24 mouse cellular contexts compared by ENCODE assay signal in genomic region chr9:28319021-28319755, GRCm38 (mm10).
DNase-seq lines count a peak whose midpoint lies in the region; ATAC-seq lines count a peak whose summit lies in the region.
"Had no signal": no experiment of that assay in that cellular context is flagged by ENCODE, and none has a peak within 500 bp of the region (broad histone marks: within the 10 kb centered on the region; RNA-seq: fewer than 3 reads in every experiment).

No protein-coding gene starts in this region.

- DNase-seq in frontal cortex, postnatal 14 days (ENCODE audit: low spot score in 2 of 2): no peak
- peak; percentile 56 for DNase-seq in adrenal gland, postnatal 14 days
- peak; percentile 54 for DNase-seq in brain, adult 2 months (ENCODE audit: low read depth, low spot score)
- no peak for DNase-seq in spleen, adult 18-20 months
- DNase-seq in midbrain, embryonic 10.5 days (ENCODE audit: low spot score): no peak
- DNase-seq: cerebellum, adult 11-12 months; cerebellum, adult 8-10 months; cerebellum, postnatal 10 days; cerebellum, postnatal 36 days; embryo, embryonic 11 days; gastrocnemius, adult 2 months; gastrocnemius, postnatal 14 days; heart, adult 11 months; kidney, adult 11 months had no signal

- H3K4me3 ChIP-seq in midbrain, embryonic 10.5 days: no peak overlapping the region
- H3K4me3 ChIP-seq: embryonic facial prominence, embryonic 10.5 days; embryonic facial prominence, embryonic 13.5 days; erythroblast, embryonic 14.5 days; forebrain, embryonic 12.5 days; forebrain, embryonic 15.5 days; gastrocnemius, adult 2 months; hindbrain, embryonic 12.5 days; hindbrain, embryonic 15.5 days; intestine, embryonic 15.5 days had no signal

- no peaks in the 10 kb centered on the region for H3K36me3 ChIP-seq in midbrain, embryonic 10.5 days
- H3K36me3 ChIP-seq: embryonic facial prominence, embryonic 10.5 days; embryonic facial prominence, embryonic 13.5 days; forebrain, embryonic 12.5 days; forebrain, embryonic 15.5 days; hindbrain, embryonic 12.5 days; hindbrain, embryonic 15.5 days; intestine, embryonic 15.5 days had no signal

- no peaks in the 10 kb centered on the region for H3K27me3 ChIP-seq in midbrain, embryonic 10.5 days (ENCODE audit: low read depth, poor library complexity, severe bottlenecking)
- H3K27me3 ChIP-seq: embryonic facial prominence, embryonic 13.5 days; forebrain, embryonic 12.5 days; forebrain, embryonic 15.5 days; hindbrain, embryonic 12.5 days; hindbrain, embryonic 15.5 days; intestine, embryonic 15.5 days had no signal

- no peak overlapping the region for H3K27ac ChIP-seq in midbrain, embryonic 10.5 days (replicated peaks)
- H3K27ac ChIP-seq: embryonic facial prominence, embryonic 10.5 days; embryonic facial prominence, embryonic 13.5 days; forebrain, embryonic 12.5 days; forebrain, embryonic 15.5 days; gastrocnemius, adult 2 months; hindbrain, embryonic 12.5 days; hindbrain, embryonic 15.5 days; intestine, embryonic 15.5 days had no signal

- no peaks in the 10 kb centered on the region for H3K4me1 ChIP-seq in midbrain, embryonic 10.5 days
- H3K4me1 ChIP-seq: embryonic facial prominence, embryonic 10.5 days; embryonic facial prominence, embryonic 13.5 days; forebrain, embryonic 15.5 days; hindbrain, embryonic 15.5 days; intestine, embryonic 15.5 days had no signal

- peak; percentile 90 for ATAC-seq in frontal cortex, adult (ENCODE audit: low TSS enrichment)
- ATAC-seq: CD4-positive, CD25-positive, alpha-beta regulatory T cell, adult 4 months; forebrain, embryonic 15.5 days had no signal

- no peaks in the 10 kb centered on the region for H3K9me3 ChIP-seq in midbrain, embryonic 10.5 days (replicated peaks)
- H3K9me3 ChIP-seq: embryonic facial prominence, embryonic 10.5 days; embryonic facial prominence, embryonic 13.5 days; forebrain, embryonic 12.5 days; forebrain, embryonic 15.5 days; hindbrain, embryonic 12.5 days; hindbrain, embryonic 15.5 days; intestine, embryonic 15.5 days had no signal

- 86% methylated on average over 4 of the region's 4 CpGs for WGBS in midbrain, embryonic 10.5 days

Comparison
In these comparisons a context has a peak if more than half of its experiments do, and no peak if none do; other contexts are left out.
1. DNase-seq: peak in adrenal gland, postnatal 14 days (single experiment) and brain, adult 2 months (single experiment); none in frontal cortex, postnatal 14 days (0 of 2), spleen, adult 18-20 months (0 of 2) and midbrain, embryonic 10.5 days (single experiment).